Mouse (Mus musculus) layer of hippocampus, postnatal 14 days (tissue): ENCODE data around the gene Banp. TPM values are rescaled to one million over a fixed set of nuclear protein-coding genes. Genes with fewer than 3 reads are reported as not detected.

ENCODE experiments used
- DNase-seq, 2 experiments: peaks; one replicate each; pipeline ENCODE4 v3.0.0; 2021 to 2022; ENCODE audit warnings: low spot score in 2 of 2, mixed read lengths in 1 of 2
- total RNA-seq, 2 experiments: library from RNA; stranded (reverse); gene quantifications; 2 replicates each; pipeline ENCODE4 v1.2.3; 2021

Banp gene
- total RNA-seq, 2 experiments from 2014 or later = 27.1 to 43.0 TPM

DNA sequence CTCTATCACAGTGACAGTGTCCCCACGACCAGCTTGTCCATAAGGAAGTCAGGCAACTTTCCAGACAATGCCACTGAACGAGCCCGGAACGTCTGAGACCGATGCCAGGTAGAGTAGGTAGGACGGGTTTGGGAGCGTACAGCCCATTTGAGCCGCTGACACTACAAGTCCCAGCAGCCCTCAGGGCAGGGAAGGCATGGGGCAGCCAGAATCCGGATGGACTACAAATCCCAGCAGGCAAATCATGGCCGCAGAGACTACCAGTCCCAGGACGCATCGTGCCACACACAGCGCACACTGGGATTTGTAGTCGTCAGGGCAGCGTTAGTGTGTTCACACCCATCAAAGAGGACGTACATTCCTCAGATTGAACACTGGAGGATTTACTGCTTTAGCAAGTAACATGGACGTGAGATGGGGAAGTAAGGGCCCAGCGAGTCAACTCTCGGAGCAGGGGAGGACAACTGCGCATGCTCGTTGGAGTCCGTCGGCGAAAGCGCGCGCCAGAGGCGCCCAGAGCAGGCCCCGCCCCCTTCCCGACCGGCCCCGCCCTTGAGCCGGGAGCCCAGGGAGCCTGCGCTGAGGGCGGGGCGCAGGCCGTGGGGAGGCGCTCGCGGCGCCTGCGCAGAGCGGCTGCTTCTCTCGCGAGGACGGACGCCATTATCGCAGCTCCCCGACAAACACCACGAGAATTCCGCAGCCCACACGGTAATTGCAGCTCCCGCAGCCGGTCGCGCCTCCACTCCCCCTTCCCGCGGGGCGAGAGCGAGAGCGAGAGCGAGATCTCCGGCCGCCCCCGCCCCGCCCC, 595 bp downstream of the Banp start:
- peak; percentile 98 to 99 for DNase-seq

- DNase-seq = peak; percentile 59 to 73
Observed at GRCm38 (mm10) chr8:121950749-121951655, 1.5 kb downstream of the Banp start.

DNA sequence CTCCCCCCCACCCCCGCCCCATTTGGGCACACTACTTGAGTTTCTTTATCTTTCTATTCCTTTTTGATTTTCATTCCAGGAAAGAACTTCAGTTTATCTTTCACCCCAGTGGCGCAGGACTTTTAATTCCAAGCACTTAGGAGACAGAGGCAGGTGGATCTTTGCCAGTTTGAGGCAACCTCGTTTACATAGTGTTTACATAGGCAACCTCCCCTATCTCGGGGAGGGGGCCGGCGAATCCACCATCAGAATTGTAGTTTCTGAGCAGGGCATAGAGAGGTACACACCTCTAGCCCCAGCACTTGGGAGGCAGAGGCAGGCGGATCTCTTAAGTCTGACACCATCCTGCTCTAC, 2.1 kb downstream of the Banp start:
- no peak for DNase-seq

GRCm38 (mm10) chr8:121952122-121952521, 2.6 kb downstream of the Banp start:
- no peak for DNase-seq

DNA sequence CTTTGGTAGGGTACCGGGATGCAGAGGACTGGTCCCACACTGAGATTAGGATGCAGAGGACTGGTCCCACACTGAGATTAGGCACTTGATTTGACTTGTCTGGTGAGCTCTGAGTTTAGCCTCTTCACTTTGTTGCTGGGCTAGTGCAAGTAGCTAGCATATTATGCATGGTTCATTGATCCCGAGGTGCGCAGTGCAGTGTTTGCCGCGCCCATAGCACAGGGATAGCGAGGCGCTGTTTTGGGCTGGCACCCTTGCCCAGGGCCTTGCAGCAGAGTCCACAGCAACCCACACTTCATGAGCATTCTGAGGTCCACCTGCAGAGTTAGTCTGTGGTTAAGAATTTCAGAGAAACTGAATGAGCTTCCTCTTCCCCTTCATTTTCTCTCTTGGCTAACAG, 3.2 kb downstream of the Banp start:
- DNase-seq = no peak

DNA sequence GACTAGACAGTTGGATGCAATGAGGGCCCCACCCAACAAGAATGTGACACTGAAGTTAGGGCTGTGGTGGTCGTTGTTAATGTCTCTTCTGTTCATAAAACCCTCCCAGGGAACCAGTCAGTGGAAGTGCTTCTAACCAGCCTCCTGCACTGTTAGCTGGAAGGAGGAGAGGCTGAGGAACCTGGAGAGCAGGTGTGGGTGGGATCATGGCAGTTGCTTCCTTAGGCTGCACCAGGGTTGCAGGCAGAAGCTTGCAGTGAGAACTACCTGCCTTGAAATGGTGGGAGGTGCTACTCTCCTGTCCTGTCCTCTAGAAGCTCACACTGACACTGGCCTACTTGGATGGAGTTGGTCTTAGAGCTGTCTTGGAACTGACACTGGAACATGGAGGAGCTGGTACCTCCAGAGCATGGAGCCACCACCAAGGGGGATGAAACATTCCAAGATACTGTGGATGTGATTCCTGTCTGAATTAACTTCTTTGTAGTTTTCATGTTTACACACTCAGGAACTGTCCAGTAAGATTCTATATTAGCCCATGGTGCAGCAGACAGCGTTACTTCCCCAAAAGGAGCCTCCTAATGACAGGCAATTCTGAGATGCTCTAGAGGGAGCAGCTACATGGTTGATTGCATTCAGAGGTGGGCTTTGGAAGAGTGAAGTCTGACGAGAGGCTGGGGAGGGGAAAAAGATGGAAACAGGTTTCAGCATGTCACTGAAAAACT, 4.4 kb downstream of the Banp start:
- DNase-seq = no peak

DNA sequence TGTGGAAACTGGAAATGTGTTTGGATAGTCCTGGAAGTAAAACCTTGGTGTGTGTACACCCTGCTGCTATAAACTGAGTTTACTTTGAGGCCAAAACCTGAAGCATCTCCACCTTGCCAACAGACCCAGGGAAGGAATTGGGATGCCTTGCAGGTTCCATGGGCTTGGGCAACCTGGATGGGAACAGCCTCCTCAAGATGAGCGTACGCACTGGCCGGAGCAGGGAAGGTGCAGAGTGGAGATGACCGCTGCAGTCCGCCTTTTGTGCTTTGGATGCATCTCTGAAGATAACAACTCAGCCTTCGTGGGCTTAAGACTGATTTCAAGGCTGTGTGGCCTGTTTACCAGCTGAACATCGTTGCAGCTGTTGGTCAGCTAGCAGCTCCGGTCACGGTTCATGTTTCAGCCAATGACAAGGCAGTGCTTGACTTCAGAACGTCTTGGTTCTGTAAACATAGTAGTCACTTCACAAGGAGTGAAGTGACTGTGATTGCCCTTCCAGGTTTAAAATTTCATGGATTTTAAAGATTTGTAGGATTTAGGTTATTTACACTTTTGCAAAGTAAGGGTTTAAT, 5.5 kb downstream of the Banp start:
- no peak for DNase-seq

GRCm38 (mm10) chr8:121955825-121956500, 6.4 kb downstream of the Banp start:
- DNase-seq = no peak

- no peak for DNase-seq
Observed at GRCm38 (mm10) chr8:121958395-121958794, 8.8 kb downstream of the Banp start.

DNA sequence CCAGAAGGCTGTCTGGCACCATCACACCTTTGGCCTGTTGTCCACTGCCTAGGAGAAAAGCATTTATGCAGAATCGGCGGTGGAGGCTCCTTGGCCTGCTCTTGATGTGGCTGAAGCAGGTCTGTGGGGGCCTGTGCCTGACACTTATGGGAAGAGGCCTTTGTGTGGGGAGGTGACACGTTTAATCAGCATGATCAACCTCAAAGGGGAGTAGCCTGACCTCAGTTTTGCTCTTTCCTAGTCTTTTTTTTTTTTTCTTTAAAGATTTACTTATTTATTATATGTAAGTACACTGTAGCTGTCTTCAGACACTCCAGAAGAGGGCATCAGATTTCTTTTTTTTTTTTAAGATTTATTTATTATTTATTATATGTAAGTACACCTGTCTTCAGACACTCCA, 13.3 kb downstream of the Banp start:
- no peak for DNase-seq

DNA sequence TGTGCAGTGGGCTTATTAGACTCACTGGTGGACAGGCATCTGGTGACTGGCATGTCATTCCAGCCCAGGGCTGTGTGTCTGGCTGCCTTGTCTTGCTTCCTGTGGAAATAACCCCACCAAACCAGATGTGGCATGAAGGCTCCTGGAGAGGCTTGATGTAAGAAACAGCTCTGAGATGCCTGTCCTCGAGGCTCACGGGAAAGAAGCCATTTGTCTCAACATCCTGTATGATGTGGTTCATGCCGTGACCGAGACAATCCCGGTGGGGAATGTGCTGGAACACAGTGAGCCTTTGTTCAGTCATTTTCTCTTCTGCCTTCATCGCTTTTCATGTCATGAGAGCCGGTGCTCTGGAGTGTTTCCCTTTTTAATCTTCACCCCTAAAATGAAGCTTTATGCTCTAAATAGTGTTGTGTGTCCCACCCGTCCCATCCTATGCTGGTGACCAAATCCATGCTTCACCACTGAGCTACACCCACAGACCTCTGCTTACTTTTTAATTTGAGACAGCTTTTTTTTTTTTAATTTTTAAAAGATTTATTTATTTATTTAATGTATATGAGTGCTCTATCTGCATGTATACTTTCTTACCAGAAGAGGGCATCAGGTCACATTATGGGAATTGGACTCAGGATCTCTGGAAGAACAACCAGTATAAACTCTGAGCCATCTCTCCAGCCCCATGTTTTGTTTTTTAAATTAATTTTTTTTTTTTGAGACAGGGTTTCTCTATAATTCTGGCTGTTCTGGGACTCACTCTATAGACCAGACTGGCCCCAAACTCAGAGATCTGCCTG, 15.4 kb downstream of the Banp start:
- no peak for DNase-seq

DNA sequence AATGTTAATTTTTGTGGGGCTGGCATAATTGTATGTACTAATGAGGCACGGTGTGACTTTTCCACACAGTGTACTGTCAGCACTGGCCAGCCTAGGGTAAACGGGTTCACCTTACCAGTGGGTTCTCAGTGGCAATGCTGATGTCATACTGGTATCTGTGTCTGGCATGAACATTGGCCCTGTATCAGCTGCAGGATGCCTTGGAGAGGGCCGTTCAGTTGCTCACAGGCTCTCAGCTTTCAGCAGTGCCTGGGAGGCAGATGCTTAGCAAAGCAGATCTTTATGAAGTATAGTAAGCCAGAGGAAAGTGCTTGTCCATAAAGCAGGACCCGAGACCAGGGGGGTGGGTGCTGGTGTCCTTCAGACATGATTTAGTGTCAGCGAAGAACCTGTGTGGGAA, 16.6 kb downstream of the Banp start:
- no peak for DNase-seq

DNA sequence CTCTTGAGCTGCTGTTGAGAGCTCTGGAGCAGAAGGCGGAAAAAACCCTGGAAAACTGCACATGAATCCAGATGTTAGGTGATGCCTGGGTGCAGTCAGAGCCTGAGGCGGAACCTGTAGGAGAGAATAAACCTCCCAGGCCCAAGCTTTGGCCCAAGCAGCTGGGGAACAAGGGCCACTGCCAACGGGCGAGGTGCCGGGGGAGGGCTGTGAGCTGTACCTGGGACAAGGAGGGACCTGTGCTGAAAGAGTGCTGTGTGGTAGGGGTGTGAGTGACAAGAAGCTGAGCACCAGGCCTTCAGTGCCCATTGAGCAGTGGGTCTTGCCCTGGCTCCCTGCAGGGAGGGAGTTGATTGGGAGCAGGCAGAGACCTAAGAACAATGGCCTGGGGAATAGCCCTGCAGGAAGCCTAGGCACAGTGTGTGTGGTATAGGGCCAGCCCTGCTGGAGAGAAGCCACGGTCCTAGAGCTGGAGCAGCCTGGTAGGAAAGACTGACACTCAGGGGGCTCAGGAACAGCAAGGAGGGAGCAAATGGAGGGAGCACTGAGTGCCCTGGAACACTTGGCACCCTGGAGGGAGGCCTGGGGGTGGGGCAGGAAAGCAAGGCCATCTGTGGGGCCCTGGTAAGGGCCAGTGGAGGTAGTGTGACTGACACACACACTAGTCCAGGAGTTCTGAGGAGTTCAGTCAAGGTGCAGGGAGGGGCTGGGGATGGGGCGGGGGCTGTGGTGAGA, 17.3 kb downstream of the Banp start:
- no peak for DNase-seq

- no peak for DNase-seq
Observed at GRCm38 (mm10) chr8:121967977-121968376, 18.4 kb downstream of the Banp start.

DNA sequence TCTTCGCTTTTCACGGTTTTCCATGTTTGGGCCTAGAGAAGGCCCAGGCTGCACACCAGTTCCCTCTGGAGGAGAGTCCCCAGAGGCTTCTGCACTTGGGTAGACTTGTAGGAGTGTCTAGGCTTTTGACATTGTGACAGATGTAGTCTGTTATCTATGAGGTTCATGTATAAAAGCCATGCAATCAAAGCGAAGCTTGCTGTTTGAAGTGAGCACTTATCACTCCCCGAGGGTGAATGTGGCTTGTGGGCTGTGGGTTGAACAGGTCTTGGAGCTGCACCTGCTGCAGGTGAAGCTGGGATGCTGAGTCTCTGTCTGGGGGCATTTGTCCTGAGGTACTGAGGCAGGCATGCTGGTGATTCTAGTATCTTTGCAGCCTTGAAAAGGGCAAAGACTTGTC, 19.0 kb downstream of the Banp start:
- DNase-seq = no peak

GRCm38 (mm10) chr8:121970225-121970624, 20.7 kb downstream of the Banp start:
- DNase-seq = no peak

- DNase-seq = no peak
Observed at GRCm38 (mm10) chr8:121971488-121972058, 22.0 kb downstream of the Banp start.

DNA sequence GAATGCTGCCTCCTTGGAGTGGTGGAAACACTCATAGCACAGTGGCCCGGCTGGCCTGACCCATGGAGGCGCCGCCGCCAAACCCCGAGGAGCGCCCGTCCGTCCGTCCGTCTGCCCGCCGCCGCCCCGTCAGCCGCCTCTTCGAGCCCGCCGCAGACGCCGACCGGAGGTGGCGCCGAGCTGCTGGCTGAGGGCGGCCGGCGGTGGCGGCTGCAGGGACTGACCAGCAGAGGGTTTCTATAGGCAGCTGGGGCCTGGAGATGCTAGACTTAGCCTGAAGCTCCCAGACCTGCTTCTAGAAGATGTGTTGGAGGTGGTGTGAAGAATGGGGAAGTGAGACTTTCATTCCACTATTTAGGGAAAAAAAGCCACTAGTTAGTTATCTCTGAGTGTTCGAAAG, 24.4 kb downstream of the Banp start:
- no peak for DNase-seq
